Comparison of ENCODE assay signal across 20 mouse cellular contexts in the genomic region with DNA sequence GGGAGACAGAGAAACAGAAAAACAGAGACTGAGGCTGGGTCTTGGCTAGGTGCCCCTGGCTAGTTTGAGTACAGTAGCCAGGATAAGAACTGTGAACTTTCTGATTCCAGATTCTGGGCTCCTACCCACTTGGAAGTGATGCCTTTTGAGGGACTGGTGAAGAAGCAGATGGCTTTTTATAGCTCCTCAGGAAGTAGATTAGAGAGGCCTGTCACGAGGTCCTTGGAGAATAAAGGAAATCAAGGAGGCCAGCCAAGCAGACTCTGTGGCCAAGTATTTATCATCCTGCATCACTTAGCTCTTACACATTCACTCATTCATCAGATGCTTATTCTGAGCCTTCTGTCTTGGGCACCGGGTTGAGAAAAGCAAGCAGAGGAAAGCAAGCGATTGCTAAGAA. TPM values are rescaled to one million over a fixed set of nuclear protein-coding genes. Genes with fewer than 3 reads are reported as not detected.
A peak's percentile ranks its signal among the peaks of the same experiment; 100 is the strongest.
DNase-seq lines count a peak whose midpoint lies in the region; ATAC-seq and TF ChIP-seq lines count a peak whose summit lies in the region.
"Had no signal": no experiment of that assay in that cellular context is flagged by ENCODE, and none has a peak within 500 bp of the region (broad histone marks: within the 10 kb centered on the region; RNA-seq: fewer than 3 reads in every experiment).

No protein-coding gene starts in this region.

- no peak for TF ChIP-seq CTCF in kidney, adult 2 months (conservative IDR thresholded peaks at IDR 0.05; ENCODE audit: insufficient read depth, insufficient read length, low read depth, low read length)
- no peak for TF ChIP-seq CTCF in forebrain, postnatal 0 days (IDR thresholded peaks at IDR 0.05; ENCODE audit: low read depth)

- H3K4me3 ChIP-seq in heart, embryonic 11.5 days (ENCODE audit: low read depth, low read length): no peak overlapping the region
- no peak overlapping the region for H3K4me3 ChIP-seq in kidney, adult 2 months (ENCODE audit: insufficient read depth, low read depth, low read length)
- no peak overlapping the region for H3K4me3 ChIP-seq in neural tube, embryonic 15.5 days (replicated peaks)
- no peak overlapping the region for H3K4me3 ChIP-seq in forebrain, postnatal 0 days (ENCODE audit: low read depth, low read length)
- H3K4me3 ChIP-seq: embryonic facial prominence, embryonic 15.5 days; gastrocnemius, adult 2 months; kidney, embryonic 15.5 days; limb, embryonic 15.5 days had no signal

- H3K4me1 ChIP-seq in heart, embryonic 11.5 days (ENCODE audit: control insufficient read depth, insufficient read depth, low read length): peaks cover 2% of the 10 kb centered on the region; the same call in 1 of the 2 replicates
- no peaks in the 10 kb centered on the region for H3K4me1 ChIP-seq in kidney, adult 2 months (ENCODE audit: control insufficient read depth, insufficient read depth, low read length)
- H3K4me1 ChIP-seq in neural tube, embryonic 15.5 days: peaks cover 48% of the 10 kb centered on the region
- peaks cover 23% of the 10 kb centered on the region for H3K4me1 ChIP-seq in forebrain, postnatal 0 days (ENCODE audit: insufficient read depth)

- H3K9me3 ChIP-seq in heart, embryonic 11.5 days (replicated peaks; ENCODE audit: control insufficient read depth, low read length): no peaks in the 10 kb centered on the region
- H3K9me3 ChIP-seq in neural tube, embryonic 15.5 days (replicated peaks): no peaks in the 10 kb centered on the region
- no peaks in the 10 kb centered on the region for H3K9me3 ChIP-seq in forebrain, postnatal 0 days (ENCODE audit: low read length)
- H3K9me3 ChIP-seq: embryonic facial prominence, embryonic 15.5 days; kidney, embryonic 15.5 days; limb, embryonic 15.5 days had no signal

- H3K4me2 ChIP-seq in heart, embryonic 11.5 days: no peak overlapping the region
- H3K4me2 ChIP-seq in neural tube, embryonic 15.5 days: no peak overlapping the region
- no peak overlapping the region for H3K4me2 ChIP-seq in forebrain, postnatal 0 days (ENCODE audit: low read depth)
- H3K4me2 ChIP-seq: embryonic facial prominence, embryonic 15.5 days; kidney, embryonic 15.5 days; limb, embryonic 15.5 days had no signal

- peak; percentile 4 for DNase-seq in heart, adult 9 months (ENCODE audit: low spot score in 2 of 2)
- DNase-seq in kidney, adult 2 months: peak; percentile 12
- no peak for DNase-seq in kidney, adult 9 months
- no peak for DNase-seq in neural tube, embryonic 10.5 days (ENCODE audit: extremely low spot score, low spot score)
- DNase-seq in forebrain, postnatal 0 days: peak; percentile 69
- no peak for DNase-seq in natural killer cell, adult 2 months (ENCODE audit: low spot score in 2 of 2)
- DNase-seq: adrenal gland, postnatal 10 days; cerebellum, adult 11 months; gastrocnemius, adult 2 months; layer of hippocampus, postnatal 36 days; lung, postnatal 10 days; right cerebral cortex, postnatal 4 days; thymus, adult 2 months had no signal

- ATAC-seq in heart, embryonic 11.5 days (replicated peaks; ENCODE audit: insufficient number of reproducible peaks, low FRiP score, low TSS enrichment): no peak
- ATAC-seq in neural tube, embryonic 15.5 days (ENCODE audit: low FRiP score): no peak
- ATAC-seq in forebrain, postnatal 0 days: peak; percentile 54
- ATAC-seq: activated CD4-positive, CD25-positive, alpha-beta regulatory T cell, adult 4 months; midbrain, embryonic 16.5 days had no signal

- no peak overlapping the region for H3K9ac ChIP-seq in heart, embryonic 11.5 days (ENCODE audit: low read depth, low read length)
- no peak overlapping the region for H3K9ac ChIP-seq in neural tube, embryonic 15.5 days (replicated peaks)
- H3K9ac ChIP-seq in forebrain, postnatal 0 days: no peak overlapping the region
- H3K9ac ChIP-seq: embryonic facial prominence, embryonic 15.5 days; kidney, embryonic 15.5 days; limb, embryonic 15.5 days had no signal

- H3K27me3 ChIP-seq in heart, embryonic 11.5 days (ENCODE audit: control insufficient read depth, insufficient read depth, low read length): no peaks in the 10 kb centered on the region
- H3K27me3 ChIP-seq in kidney, adult 2 months (replicated peaks; ENCODE audit: control insufficient read depth, insufficient read depth, low read length): no peaks in the 10 kb centered on the region
- H3K27me3 ChIP-seq in neural tube, embryonic 15.5 days (replicated peaks): 0 out of 2 replicates have a peak, but pooled peaks cover 5% of the 10 kb centered on the region
- no peaks in the 10 kb centered on the region for H3K27me3 ChIP-seq in forebrain, postnatal 0 days (ENCODE audit: insufficient read depth, low read length)

- H3K27ac ChIP-seq in heart, embryonic 11.5 days (ENCODE audit: low read depth, low read length): no peak overlapping the region
- H3K27ac ChIP-seq in kidney, adult 2 months (ENCODE audit: insufficient read depth, low read depth, low read length): no peak overlapping the region
- peak overlapping the region; percentile 23; the same call in 1 of the 2 replicates for H3K27ac ChIP-seq in neural tube, embryonic 15.5 days (replicated peaks)
- 0 out of 2 replicates have a peak overlapping the region, but pooled peaks have one; percentile 73 for H3K27ac ChIP-seq in forebrain, postnatal 0 days (ENCODE audit: low read depth, low read length)
- H3K27ac ChIP-seq: embryonic facial prominence, embryonic 15.5 days; gastrocnemius, adult 2 months; kidney, embryonic 15.5 days; limb, embryonic 15.5 days had no signal

- WGBS in heart, embryonic 11.5 days (ENCODE audit: insufficient replicate concordance): 55% methylated on average over 3 of the region's 3 CpGs
- 61% methylated on average over 3 of the region's 3 CpGs for WGBS in kidney, adult 2 months
- WGBS in neural tube, embryonic 15.5 days: 36% methylated on average over 3 of the region's 3 CpGs
- 20% methylated on average over 3 of the region's 3 CpGs for WGBS in forebrain, postnatal 0 days

- TF ChIP-seq POLR2A in kidney, adult 2 months (IDR thresholded peaks at IDR 0.05; ENCODE audit: low read depth, low read length): no peak

- H3K36me3 ChIP-seq in heart, embryonic 11.5 days (ENCODE audit: control insufficient read depth, insufficient read depth, low read length): no peaks in the 10 kb centered on the region
- H3K36me3 ChIP-seq in kidney, adult 2 months (ENCODE audit: control insufficient read depth, insufficient read depth, low read length): no peaks in the 10 kb centered on the region
- H3K36me3 ChIP-seq in neural tube, embryonic 15.5 days: no peaks in the 10 kb centered on the region
- H3K36me3 ChIP-seq in forebrain, postnatal 0 days (ENCODE audit: insufficient read depth): no peaks in the 10 kb centered on the region
- H3K36me3 ChIP-seq: embryonic facial prominence, embryonic 15.5 days; kidney, embryonic 15.5 days; limb, embryonic 15.5 days had no signal

RNA-seq across cellular contexts. Expression of gene Pknox2, which starts 28.8 kb away (rescaled TPM):
- 5.2 and 6.3 TPM in 2 replicates for polyA plus RNA-seq in heart, embryonic 11.5 days (2014; fragmentation: Nextera tagmentation; extraction: Ambion mirVana)
- 7.1 and 8.2 TPM in 2 replicates for polyA plus RNA-seq in kidney, adult 2 months (2012; rRNA removed)
- polyA plus RNA-seq in neural tube, embryonic 15.5 days (2015; fragmentation: Nextera tagmentation; extraction: Ambion mirVana): 46.1 and 52.3 TPM in 2 replicates
- total RNA-seq in forebrain, postnatal 0 days (2014; rRNA removed): 20.9 and 26.1 TPM in 2 replicates
- polyA plus RNA-seq in forebrain, postnatal 0 days (2015; fragmentation: Nextera tagmentation; extraction: Ambion mirVana): 26.3 and 27.9 TPM in 2 replicates
- polyA plus RNA-seq: activated CD4-positive, CD25-positive, alpha-beta regulatory T cell, adult 4 months had no signal

RNA-seq across cellular contexts. Expression of gene Tmem218, which starts 32.0 kb away (rescaled TPM):
- 8.2 and 8.7 TPM in 2 replicates for polyA plus RNA-seq in heart, embryonic 11.5 days (2014; fragmentation: Nextera tagmentation; extraction: Ambion mirVana)
- polyA plus RNA-seq in kidney, adult 2 months (2012; rRNA removed): 3.4 and 4.2 TPM in 2 replicates
- polyA plus RNA-seq in neural tube, embryonic 15.5 days (2015; fragmentation: Nextera tagmentation; extraction: Ambion mirVana): 8.0 and 9.4 TPM in 2 replicates
- total RNA-seq in forebrain, postnatal 0 days (2014; rRNA removed): 4.8 and 8.4 TPM in 2 replicates
- 10.3 and 12.8 TPM in 2 replicates for polyA plus RNA-seq in forebrain, postnatal 0 days (2015; fragmentation: Nextera tagmentation; extraction: Ambion mirVana)

Comparison
In these comparisons a context has a peak if more than half of its experiments do, and no peak if none do; other contexts are left out.
1. DNase-seq: peak in heart, adult 9 months (2 of 2), kidney, adult 2 months (single experiment) and forebrain, postnatal 0 days (single experiment); none in kidney, adult 9 months (single experiment), neural tube, embryonic 10.5 days (single experiment) and natural killer cell, adult 2 months (0 of 2).
2. H3K27ac ChIP-seq: peak in neural tube, embryonic 15.5 days (single experiment) and forebrain, postnatal 0 days (single experiment); none in heart, embryonic 11.5 days (single experiment) and kidney, adult 2 months (single experiment).